Mouse (Mus musculus): Measurements from ENCODE around the gene Rfx7. TPM values are rescaled to one million over a fixed set of nuclear protein-coding genes. Genes with fewer than 3 reads are reported as not detected.

The Rfx7 gene
- polyA plus RNA-seq, 1 experiment from 2014 or later = 24.4 TPM

- no peaks in the 10 kb centered on the region for H3K9me3 ChIP-seq
- ATAC-seq (ENCODE audit: low FRiP score) = no peak
- H3K27ac ChIP-seq = no peak overlapping the region
Measured at GRCm38 (mm10) chr9:72520849-72521248, 11.2 kb upstream of the Rfx7 start.

GRCm38 (mm10) chr9:72526091-72526490 lies 5.9 kb upstream of the Rfx7 start:
- Histone ChIP-seq H3K4me3 (replicated peaks) (no peak overlapping the region), H3K27me3 (no peaks in the 10 kb centered on the region), H3K9me3 (no peaks in the 10 kb centered on the region), H3K4me2 (no peak overlapping the region), H3K9ac (no peak overlapping the region), H3K27ac (no peak overlapping the region), H3K4me1 (peaks cover 8% of the 10 kb centered on the region), H3K36me3 (replicated peaks) (no peaks in the 10 kb centered on the region)
- no peak for ATAC-seq (ENCODE audit: low FRiP score)
- WGBS = 87% methylated on average over 1 of the region's 1 CpGs

More at GRCm38 (mm10) chr9:72520849-72521248, 11.2 kb upstream of the Rfx7 start:
- Histone ChIP-seq H3K27me3 (no peaks in the 10 kb centered on the region), H3K4me2 (no peak overlapping the region), H3K4me3 (replicated peaks) (no peak overlapping the region), H3K36me3 (replicated peaks) (no peaks in the 10 kb centered on the region), H3K9ac (no peak overlapping the region), H3K4me1 (0 out of 2 replicates have a peak, but pooled peaks cover 6% of the 10 kb centered on the region)

- no peaks in the 10 kb centered on the region for H3K27me3 ChIP-seq
- ATAC-seq (ENCODE audit: low FRiP score) = no peak
- no peak overlapping the region for H3K4me2 ChIP-seq
- H3K4me3 ChIP-seq (replicated peaks) = no peak overlapping the region
- peaks cover 17% of the 10 kb centered on the region for H3K4me1 ChIP-seq
- no peaks in the 10 kb centered on the region for H3K36me3 ChIP-seq (replicated peaks)
- WGBS = under 1% methylated on average over 12 of the region's 12 CpGs
- H3K9ac ChIP-seq = no peak overlapping the region
- no peaks in the 10 kb centered on the region for H3K9me3 ChIP-seq
- H3K27ac ChIP-seq = 0 out of 2 replicates have a peak overlapping the region, but pooled peaks have one; percentile 99
Measured at GRCm38 (mm10) chr9:72530237-72530636, 1.8 kb upstream of the Rfx7 start.

- Histone ChIP-seq H3K36me3 (replicated peaks) (no peaks in the 10 kb centered on the region), H3K4me2 (peak overlapping the region; percentile 64), H3K4me1 (peaks cover 17% of the 10 kb centered on the region), H3K27me3 (no peaks in the 10 kb centered on the region), H3K4me3 (replicated peaks) (peak overlapping the region; percentile 81), H3K9me3 (no peaks in the 10 kb centered on the region), H3K27ac (peak overlapping the region; percentile 99), H3K9ac (peak overlapping the region; percentile 94; the same call in 1 of the 2 replicates)
- peak; percentile 3; the same call in 1 of the 2 replicates for ATAC-seq (ENCODE audit: low FRiP score)
- WGBS = 27% methylated on average over 4 of the region's 4 CpGs
Measured at GRCm38 (mm10) chr9:72530824-72531223, 1.2 kb upstream of the Rfx7 start.

- Histone ChIP-seq H3K27me3 (no peaks in the 10 kb centered on the region), H3K4me3 (replicated peaks) (peak overlapping the region; percentile 81), H3K4me1 (peaks cover 17% of the 10 kb centered on the region), H3K9ac (peak overlapping the region; percentile 94), H3K27ac (peak overlapping the region; percentile 99), H3K4me2 (peak overlapping the region; percentile 64), H3K36me3 (replicated peaks) (no peaks in the 10 kb centered on the region), H3K9me3 (no peaks in the 10 kb centered on the region)
- peak; percentile 93 for ATAC-seq (ENCODE audit: low FRiP score)
- WGBS = 1% methylated on average over 35 of the region's 35 CpGs
Measured at GRCm38 (mm10) chr9:72531291-72531995, 597 bp upstream of the Rfx7 start.

- Histone ChIP-seq H3K27me3 (no peaks in the 10 kb centered on the region), H3K9me3 (no peaks in the 10 kb centered on the region), H3K36me3 (replicated peaks) (no peaks in the 10 kb centered on the region), H3K27ac (peak overlapping the region; percentile 99), H3K4me2 (peak overlapping the region; percentile 64), H3K4me1 (peaks cover 17% of the 10 kb centered on the region), H3K4me3 (replicated peaks) (peak overlapping the region; percentile 81), H3K9ac (peak overlapping the region; percentile 94)
- 1% methylated on average over 47 of the region's 55 CpGs for WGBS
- ATAC-seq (ENCODE audit: low FRiP score) = peak; percentile 52
Measured at GRCm38 (mm10) chr9:72532381-72533088, 495 bp downstream of the Rfx7 start.

DNA sequence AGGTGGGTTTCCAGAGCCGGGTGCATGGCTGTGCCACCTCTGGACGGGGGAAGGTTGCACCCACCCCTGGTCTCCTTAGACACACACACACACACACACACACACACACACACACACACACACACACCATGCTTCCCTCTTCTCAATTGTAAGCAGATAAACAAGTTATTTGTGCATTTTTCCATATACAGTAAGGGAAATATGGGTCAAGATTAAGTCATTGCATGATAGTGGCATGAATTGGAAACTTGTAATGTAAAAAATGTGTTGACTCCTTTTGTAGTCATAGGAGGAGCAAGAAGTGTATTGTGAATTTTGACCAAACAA lies 1.0 kb downstream of the Rfx7 start:
- Histone ChIP-seq H3K27ac (peak overlapping the region; percentile 99), H3K4me1 (peaks cover 17% of the 10 kb centered on the region), H3K4me3 (replicated peaks) (peak overlapping the region; percentile 81), H3K9me3 (no peaks in the 10 kb centered on the region), H3K27me3 (no peaks in the 10 kb centered on the region), H3K9ac (peak overlapping the region; percentile 94), H3K36me3 (replicated peaks) (no peaks in the 10 kb centered on the region), H3K4me2 (peak overlapping the region; percentile 64)
- no peak; the same call in 1 of the 2 replicates for ATAC-seq (ENCODE audit: low FRiP score)
- 0% methylated on average over 1 of the region's 2 CpGs for WGBS

- H3K9me3 ChIP-seq = no peaks in the 10 kb centered on the region
- 90% methylated on average over 2 of the region's 2 CpGs for WGBS
- no peak overlapping the region for H3K9ac ChIP-seq
- H3K4me1 ChIP-seq = peaks cover 17% of the 10 kb centered on the region
- H3K36me3 ChIP-seq (replicated peaks) = no peaks in the 10 kb centered on the region; the same call in 1 of the 2 replicates
- no peak overlapping the region for H3K27ac ChIP-seq
- H3K4me3 ChIP-seq (replicated peaks) = no peak overlapping the region
- peak overlapping the region; percentile 34 for H3K4me2 ChIP-seq
- no peak for ATAC-seq (ENCODE audit: low FRiP score)
- H3K27me3 ChIP-seq = no peaks in the 10 kb centered on the region
Measured at GRCm38 (mm10) chr9:72534985-72535384, 2.9 kb downstream of the Rfx7 start.

GRCm38 (mm10) chr9:72535394-72535793 lies 3.4 kb downstream of the Rfx7 start:
- no peak overlapping the region for H3K27ac ChIP-seq
- H3K4me3 ChIP-seq (replicated peaks) = no peak overlapping the region
- no peak overlapping the region for H3K4me2 ChIP-seq
- peaks cover 16% of the 10 kb centered on the region for H3K4me1 ChIP-seq
- H3K27me3 ChIP-seq = no peaks in the 10 kb centered on the region
- no peaks in the 10 kb centered on the region for H3K9me3 ChIP-seq
- no peaks in the 10 kb centered on the region; the same call in 1 of the 2 replicates for H3K36me3 ChIP-seq (replicated peaks)
- no peak for ATAC-seq (ENCODE audit: low FRiP score)
- 89% methylated on average over 3 of the region's 3 CpGs for WGBS
- H3K9ac ChIP-seq = no peak overlapping the region

- peaks cover 6% of the 10 kb centered on the region for H3K4me1 ChIP-seq
- H3K27me3 ChIP-seq = no peaks in the 10 kb centered on the region
- no peak overlapping the region for H3K27ac ChIP-seq
- H3K9ac ChIP-seq = no peak overlapping the region
- H3K4me2 ChIP-seq = no peak overlapping the region
- H3K36me3 ChIP-seq (replicated peaks) = no peaks in the 10 kb centered on the region; the same call in 1 of the 2 replicates
- H3K9me3 ChIP-seq = no peaks in the 10 kb centered on the region
- ATAC-seq (ENCODE audit: low FRiP score) = no peak
- 32% methylated on average over 1 of the region's 1 CpGs for WGBS
- H3K4me3 ChIP-seq (replicated peaks) = no peak overlapping the region
Measured at GRCm38 (mm10) chr9:72537086-72537485, 5.0 kb downstream of the Rfx7 start.

DNA sequence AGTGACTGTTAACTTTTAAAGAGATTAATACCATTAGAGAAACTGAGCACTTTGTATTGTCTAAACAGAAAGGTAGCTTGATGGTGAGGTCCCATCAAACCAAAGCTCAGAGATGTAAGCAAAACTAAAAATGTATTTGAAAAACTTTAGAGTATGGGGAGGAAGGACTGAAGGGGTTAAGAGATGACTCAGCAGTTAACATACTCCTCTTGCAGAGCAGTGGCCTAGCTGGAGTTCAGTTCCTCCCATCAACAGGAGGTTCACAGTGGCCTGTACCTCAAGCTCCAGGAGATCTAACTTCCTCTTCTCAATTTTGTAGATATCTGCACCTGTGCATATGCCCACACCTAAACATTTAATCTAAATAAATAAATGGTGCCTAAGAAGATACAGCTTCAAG lies 11.6 kb downstream of the Rfx7 start:
- H3K4me3 ChIP-seq (replicated peaks) = no peak overlapping the region
- H3K4me2 ChIP-seq = no peak overlapping the region
- H3K9ac ChIP-seq = no peak overlapping the region
- no peaks in the 10 kb centered on the region for H3K27me3 ChIP-seq
- no peak overlapping the region for H3K27ac ChIP-seq
- ATAC-seq (ENCODE audit: low FRiP score) = no peak
- H3K9me3 ChIP-seq = no peaks in the 10 kb centered on the region
- no peaks in the 10 kb centered on the region; the same call in 1 of the 2 replicates for H3K36me3 ChIP-seq (replicated peaks)
- H3K4me1 ChIP-seq = no peaks in the 10 kb centered on the region

DNA sequence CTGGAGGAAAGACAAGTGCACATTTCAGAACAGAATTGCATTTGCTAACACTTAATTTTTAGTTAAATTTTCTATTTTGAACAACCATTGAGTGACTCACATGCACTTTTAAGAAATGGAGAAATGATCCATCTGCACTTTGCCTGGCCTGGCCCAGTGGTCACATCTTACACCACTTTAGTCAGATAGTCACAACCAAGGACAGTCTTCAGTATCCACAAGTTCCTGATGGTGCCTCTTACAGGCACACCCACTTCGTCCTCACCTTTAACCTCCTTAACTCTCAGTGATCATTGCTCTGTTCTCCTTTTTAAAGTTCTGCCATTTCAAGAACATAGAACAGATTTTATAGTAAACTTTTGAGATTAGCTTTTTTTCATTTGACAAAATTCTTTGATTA lies 26.7 kb downstream of the Rfx7 start:
- no peaks in the 10 kb centered on the region for H3K36me3 ChIP-seq (replicated peaks)
- H3K9me3 ChIP-seq = no peaks in the 10 kb centered on the region
- ATAC-seq (ENCODE audit: low FRiP score) = no peak
- H3K4me1 ChIP-seq = no peaks in the 10 kb centered on the region
- H3K4me3 ChIP-seq (replicated peaks) = no peak overlapping the region
- H3K27ac ChIP-seq = no peak overlapping the region
- 97% methylated on average over 1 of the region's 1 CpGs for WGBS
- no peak overlapping the region for H3K4me2 ChIP-seq
- no peak overlapping the region for H3K9ac ChIP-seq
- H3K27me3 ChIP-seq = no peaks in the 10 kb centered on the region

- no peak for ATAC-seq (ENCODE audit: low FRiP score)
- no peaks in the 10 kb centered on the region for H3K36me3 ChIP-seq (replicated peaks)
- no peak overlapping the region for H3K9ac ChIP-seq
- no peak overlapping the region for H3K4me3 ChIP-seq (replicated peaks)
- H3K9me3 ChIP-seq = no peaks in the 10 kb centered on the region
- no peaks in the 10 kb centered on the region for H3K4me1 ChIP-seq
- H3K27me3 ChIP-seq = no peaks in the 10 kb centered on the region
- no peak overlapping the region for H3K27ac ChIP-seq
- 86% methylated on average over 2 of the region's 2 CpGs for WGBS
- H3K4me2 ChIP-seq = no peak overlapping the region
Measured at GRCm38 (mm10) chr9:72560316-72560715, 28.3 kb downstream of the Rfx7 start.

All from forebrain, embryonic 12.5 days (tissue).